Mouse (Mus musculus) T-helper 1 cell (primary cell): ENCODE results near the gene Etv3.

Experiments
- in situ Hi-C: fragments of 300-600 bp; cut with MboI, MseI; formaldehyde crosslinking; loops from one replicate; pipeline ENCODE4 v1.15.1; 2025; ENCODE audit warnings: high pct_unique_total_duplicates

Gene Etv3

GRCm38 (mm10) chr3:87515567-87516081 lies 9.6 kb upstream of the Etv3 start:
- in situ Hi-C loops, result no loop called here

- in situ Hi-C loops, result no loop called here
Measured at GRCm38 (mm10) chr3:87518425-87518824, 6.8 kb upstream of the Etv3 start.

- in situ Hi-C loops, result no loop called here
Measured at GRCm38 (mm10) chr3:87521126-87521525, 4.1 kb upstream of the Etv3 start.

- in situ Hi-C loops, result no loop called here
Measured at GRCm38 (mm10) chr3:87521833-87522232, 3.4 kb upstream of the Etv3 start.

GRCm38 (mm10) chr3:87523701-87524100 lies 1.5 kb upstream of the Etv3 start:
- in situ Hi-C loops, result no loop called here

GRCm38 (mm10) chr3:87525837-87526570 lies 797 bp downstream of the Etv3 start:
- in situ Hi-C loops, result no loop called here

- in situ Hi-C loops, result no loop called here
Measured at GRCm38 (mm10) chr3:87527139-87527538, 1.9 kb downstream of the Etv3 start.

GRCm38 (mm10) chr3:87528021-87528420 lies 2.8 kb downstream of the Etv3 start:
- in situ Hi-C loops, result no loop called here

GRCm38 (mm10) chr3:87528841-87529240 lies 3.6 kb downstream of the Etv3 start:
- in situ Hi-C loops, result no loop called here

GRCm38 (mm10) chr3:87529568-87529967 lies 4.4 kb downstream of the Etv3 start:
- in situ Hi-C loops, result no loop called here

- in situ Hi-C loops, result no loop called here
Measured at GRCm38 (mm10) chr3:87530234-87530633, 5.0 kb downstream of the Etv3 start.

- in situ Hi-C loops, result no loop called here
Measured at GRCm38 (mm10) chr3:87533667-87534378, 8.6 kb downstream of the Etv3 start.

GRCm38 (mm10) chr3:87538034-87538433 lies 12.8 kb downstream of the Etv3 start:
- in situ Hi-C loops, result no loop called here

- in situ Hi-C loops, result no loop called here
Measured at GRCm38 (mm10) chr3:87540028-87540675, 14.9 kb downstream of the Etv3 start.

- in situ Hi-C loops, result no loop called here
Measured at GRCm38 (mm10) chr3:87540714-87541113, 15.5 kb downstream of the Etv3 start.

GRCm38 (mm10) chr3:87542481-87543215 lies 17.4 kb downstream of the Etv3 start:
- in situ Hi-C loops, result no loop called here

GRCm38 (mm10) chr3:87545554-87545953 lies 20.3 kb downstream of the Etv3 start:
- in situ Hi-C loops, result no loop called here

- in situ Hi-C loops, result no loop called here
Measured at GRCm38 (mm10) chr3:87546291-87546721, 21.1 kb downstream of the Etv3 start.

GRCm38 (mm10) chr3:87549908-87550307 lies 24.7 kb downstream of the Etv3 start:
- in situ Hi-C loops, result loop anchor here (10.0 kb wide), 1 partner anchor 695 kb away; no protein-coding TSS in a partner anchor

- in situ Hi-C loops, result loop anchor here (10.0 kb wide), 1 partner anchor 692 kb away; no protein-coding TSS in a partner anchor
Measured at GRCm38 (mm10) chr3:87552327-87552726, 27.1 kb downstream of the Etv3 start.

- in situ Hi-C loops, result loop anchor here (10.0 kb wide), 1 partner anchor 691 kb away; no protein-coding TSS in a partner anchor
Measured at GRCm38 (mm10) chr3:87553196-87553935, 28.2 kb downstream of the Etv3 start.
